Mouse (Mus musculus) spleen, postnatal 10 days (tissue): ENCODE measurements around the gene Igfbp3.
"Not testable (repeated sequence)": the region's sequence is repeated elsewhere in the genome, so short reads cannot be mapped to it uniquely, and the experiment has no call there.

Experiments used
- DNase-seq, 2 experiments: peaks; one replicate each; pipeline ENCODE4 v3.0.0; 2021 to 2022; ENCODE audit warnings: low spot score in 2 of 2

Igfbp3 gene

DNA sequence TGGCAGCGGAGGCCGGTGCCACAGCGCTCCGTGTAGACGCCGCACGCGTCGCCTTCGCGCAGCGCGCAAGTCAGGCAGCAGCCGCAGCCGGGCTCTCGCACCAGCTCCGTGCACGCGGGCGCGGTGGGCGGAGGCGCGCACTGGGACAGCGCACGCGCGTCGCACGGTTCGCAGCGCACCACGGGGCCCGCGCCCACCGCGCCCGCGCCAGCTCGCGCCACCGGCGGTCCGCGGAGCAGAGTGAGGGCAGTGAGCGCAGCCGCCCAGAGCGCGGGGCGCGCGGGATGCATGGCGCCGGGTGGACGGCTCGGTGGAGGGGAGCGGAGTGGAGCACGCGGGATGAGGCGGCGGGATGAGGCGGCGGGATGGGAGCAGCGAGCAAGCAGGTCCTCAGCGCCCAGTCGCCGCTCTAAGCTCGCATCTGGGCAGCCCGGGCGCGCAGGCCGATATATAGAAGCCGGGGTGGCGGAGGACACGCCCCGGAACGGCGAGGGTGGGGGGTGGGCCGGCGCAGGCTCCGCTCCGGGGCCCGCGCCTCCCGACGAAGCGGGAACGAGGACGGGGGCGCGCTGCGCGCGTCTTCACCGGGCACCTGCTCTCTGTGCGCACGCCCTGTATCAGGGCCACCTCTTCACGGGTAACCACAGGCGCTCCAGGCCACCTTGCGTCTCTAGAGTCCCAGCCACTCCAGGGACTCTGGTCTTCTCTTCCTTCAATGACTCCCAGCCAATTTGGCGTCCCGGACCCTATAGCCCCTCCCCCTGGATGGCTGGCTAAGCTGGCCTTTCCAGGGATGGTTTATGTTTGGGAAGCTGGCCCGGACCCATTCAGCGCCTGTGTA lies at the start of gene Igfbp3:
Gene Igfbp3 (minus strand): TSS at position 423 of the 841 bp plus-strand sequence.
- no peak for DNase-seq

DNA sequence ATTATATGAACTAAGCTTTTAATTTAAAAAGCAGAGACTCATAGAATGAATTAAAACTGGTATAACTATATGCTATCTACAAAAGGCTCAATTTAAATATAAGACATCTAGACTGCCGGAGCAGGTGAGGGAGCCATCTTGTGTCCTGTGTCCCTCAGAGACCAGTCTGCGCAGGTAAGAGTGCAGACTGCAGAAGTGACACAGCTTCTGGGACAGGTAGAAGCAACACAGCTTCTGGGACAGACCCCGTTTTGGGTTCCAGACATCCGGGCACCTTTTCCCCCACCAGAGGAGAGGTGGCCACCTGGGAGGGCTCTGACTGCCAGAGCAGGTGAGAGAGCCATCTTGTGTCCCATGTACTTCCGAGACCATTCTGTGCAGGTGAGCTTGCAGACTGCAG lies 37.1 kb upstream of the Igfbp3 start:
- DNase-seq: no peak

DNA sequence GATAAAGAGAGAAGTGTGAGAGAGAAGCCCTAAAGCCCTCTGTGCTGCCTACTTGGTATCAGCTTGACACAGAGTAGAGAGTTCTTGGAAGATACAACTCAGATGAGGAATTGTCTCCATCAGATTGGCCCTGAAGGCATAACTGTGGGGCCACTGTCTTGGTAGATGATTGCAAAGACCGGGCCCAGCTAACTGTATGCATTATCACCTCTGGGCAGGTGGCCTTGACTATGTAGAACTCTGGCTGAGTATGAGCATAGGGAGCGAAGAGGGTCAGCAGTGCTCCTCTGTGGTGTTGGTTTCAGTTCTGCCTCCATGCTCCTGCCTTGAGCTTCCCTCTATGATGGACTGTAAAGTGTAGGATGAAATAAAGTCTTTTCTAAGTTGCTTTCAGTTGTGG lies 36.7 kb upstream of the Igfbp3 start:
- DNase-seq: no peak

DNA sequence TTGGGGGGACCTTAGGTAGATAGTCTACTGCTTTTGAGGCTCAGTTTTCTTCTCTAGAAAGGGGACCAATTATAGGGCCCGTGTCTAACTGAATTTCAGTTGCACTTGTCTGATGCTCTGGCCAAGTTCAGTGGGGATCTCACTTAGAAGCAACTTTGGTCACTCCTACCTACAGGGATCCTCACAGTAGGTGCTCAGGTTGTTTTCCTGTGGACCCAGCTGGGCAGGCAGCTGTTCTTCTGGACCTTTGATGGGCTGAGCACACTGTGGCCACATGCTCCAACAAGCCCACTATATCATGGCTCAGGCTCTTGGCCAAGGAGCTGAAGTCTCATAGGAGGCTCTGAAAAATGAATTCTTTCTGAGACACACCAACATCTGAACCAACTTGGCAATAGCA lies 31.1 kb upstream of the Igfbp3 start:
- no peak for DNase-seq

DNA sequence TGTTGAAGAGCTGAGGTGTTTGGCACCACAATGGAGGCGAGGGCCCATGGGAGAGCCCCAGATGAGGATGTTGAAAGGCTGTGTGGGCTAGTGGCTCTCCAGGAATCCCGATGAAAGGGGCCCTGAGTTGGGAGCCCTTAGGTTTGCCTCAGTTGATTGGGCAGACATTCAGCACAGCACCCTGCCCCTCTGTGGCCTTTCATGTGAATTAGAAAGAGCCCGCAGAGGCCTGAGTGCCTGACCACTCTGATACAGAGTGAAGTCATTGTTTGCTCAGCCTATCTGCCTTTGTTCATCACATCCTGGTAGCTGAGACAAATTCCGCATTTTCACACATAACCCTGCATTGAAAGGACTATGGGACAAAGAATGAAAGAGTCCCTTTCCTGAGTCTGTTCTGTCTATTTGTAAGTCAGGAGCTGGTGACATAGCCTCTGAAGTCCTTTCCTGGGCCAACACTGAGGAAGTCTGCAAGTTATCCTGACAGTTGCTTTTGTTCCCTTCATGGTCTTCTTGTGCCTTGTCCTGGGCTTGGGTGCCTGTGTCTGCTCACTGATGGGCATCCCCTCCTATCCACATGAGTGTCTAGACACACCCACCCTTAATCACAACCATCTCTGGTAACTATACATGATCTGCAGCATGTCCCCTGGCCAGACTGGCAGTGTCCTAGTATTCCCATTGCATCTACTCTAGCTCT lies 25.5 kb upstream of the Igfbp3 start:
- no peak for DNase-seq

DNA sequence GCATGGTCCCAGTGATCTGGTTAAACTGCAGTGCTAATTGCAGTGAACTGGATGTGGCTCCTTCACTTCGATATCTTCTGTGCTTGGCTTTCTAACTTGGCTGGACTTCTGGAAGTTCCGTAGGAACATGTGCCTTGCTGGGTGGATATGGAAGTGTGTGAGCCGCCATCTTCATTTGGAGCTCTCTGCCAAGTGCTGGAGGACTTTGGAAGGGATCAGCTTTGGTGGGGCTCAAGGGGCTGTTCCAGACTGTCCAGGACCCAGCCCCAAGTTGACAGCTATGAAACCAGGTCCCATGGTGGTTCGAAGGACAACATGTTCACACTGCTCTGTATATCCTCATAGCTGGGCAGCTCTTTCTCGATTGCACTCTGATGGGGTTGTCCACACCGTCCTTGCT lies 24.8 kb upstream of the Igfbp3 start:
- no peak for DNase-seq

GRCm38 (mm10) chr11:7237712-7238111 lies 24.0 kb upstream of the Igfbp3 start:
- no peak for DNase-seq

DNA sequence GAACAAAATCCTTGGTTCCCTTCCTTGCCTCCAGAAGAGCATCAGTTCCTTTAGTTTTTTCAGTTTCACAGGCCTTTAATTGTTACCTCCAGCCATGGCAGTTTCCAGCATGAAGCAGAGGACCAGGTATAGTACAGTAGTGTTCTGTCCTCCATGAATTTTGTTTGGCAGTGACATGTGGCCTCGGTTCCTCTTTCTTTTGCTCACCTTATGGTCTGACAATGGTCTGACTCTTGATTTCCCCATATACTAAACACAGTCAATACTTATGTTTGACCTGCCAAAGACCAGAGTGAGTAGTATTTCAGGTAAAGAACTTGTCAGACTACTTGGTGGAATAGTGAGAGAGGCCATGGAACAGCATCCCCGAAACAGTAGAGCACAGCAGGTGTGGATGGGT lies 23.0 kb upstream of the Igfbp3 start:
- no peak for DNase-seq

- DNase-seq: no peak
These were observed 21.4 kb upstream of the Igfbp3 start for GRCm38 (mm10) chr11:7234981-7235609.

GRCm38 (mm10) chr11:7234436-7234835 lies 20.7 kb upstream of the Igfbp3 start:
- no peak for DNase-seq

- DNase-seq: no peak
These were observed 19.6 kb upstream of the Igfbp3 start for GRCm38 (mm10) chr11:7233333-7233732.

GRCm38 (mm10) chr11:7231958-7232357 lies 18.2 kb upstream of the Igfbp3 start:
- no peak for DNase-seq

DNA sequence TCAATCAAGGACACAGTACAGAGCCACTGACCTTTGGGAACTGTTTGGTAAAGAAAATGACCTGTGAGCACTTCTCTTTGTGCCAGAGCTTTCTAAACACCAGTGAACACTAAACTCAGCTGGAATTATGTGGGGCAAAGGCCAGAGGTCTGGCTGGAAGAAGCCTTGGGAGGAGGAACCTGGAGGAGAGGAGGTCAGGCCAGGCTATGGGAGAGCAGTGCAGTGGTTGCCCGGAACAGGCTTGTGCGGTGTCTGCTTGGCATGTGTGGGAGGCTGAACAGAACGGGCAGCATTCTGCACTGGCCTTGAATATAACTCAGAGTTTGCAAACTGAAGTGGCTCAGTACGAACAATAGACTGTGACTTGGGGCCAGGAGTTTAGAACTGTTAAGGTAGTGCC lies 16.3 kb upstream of the Igfbp3 start:
- no peak for DNase-seq

DNA sequence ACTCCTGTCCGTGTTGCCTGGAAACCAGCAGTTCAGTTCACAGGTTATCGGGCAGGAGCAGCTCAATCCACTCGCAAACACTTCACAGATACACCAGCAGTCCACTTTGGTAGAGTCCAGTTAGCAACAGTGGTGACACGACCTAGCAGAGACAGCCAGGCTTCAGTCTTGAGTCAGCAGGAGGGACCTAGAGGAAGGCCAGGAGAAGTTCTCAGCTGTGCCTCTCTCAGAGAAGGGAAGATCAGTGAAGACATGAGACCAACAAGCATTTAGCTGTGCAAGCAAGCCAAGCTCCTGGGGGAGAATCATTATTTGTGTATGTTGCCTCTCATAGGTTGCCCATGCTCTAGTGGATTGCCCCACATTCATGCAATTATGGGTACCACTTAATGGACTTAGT lies 14.4 kb upstream of the Igfbp3 start:
- no peak for DNase-seq

DNA sequence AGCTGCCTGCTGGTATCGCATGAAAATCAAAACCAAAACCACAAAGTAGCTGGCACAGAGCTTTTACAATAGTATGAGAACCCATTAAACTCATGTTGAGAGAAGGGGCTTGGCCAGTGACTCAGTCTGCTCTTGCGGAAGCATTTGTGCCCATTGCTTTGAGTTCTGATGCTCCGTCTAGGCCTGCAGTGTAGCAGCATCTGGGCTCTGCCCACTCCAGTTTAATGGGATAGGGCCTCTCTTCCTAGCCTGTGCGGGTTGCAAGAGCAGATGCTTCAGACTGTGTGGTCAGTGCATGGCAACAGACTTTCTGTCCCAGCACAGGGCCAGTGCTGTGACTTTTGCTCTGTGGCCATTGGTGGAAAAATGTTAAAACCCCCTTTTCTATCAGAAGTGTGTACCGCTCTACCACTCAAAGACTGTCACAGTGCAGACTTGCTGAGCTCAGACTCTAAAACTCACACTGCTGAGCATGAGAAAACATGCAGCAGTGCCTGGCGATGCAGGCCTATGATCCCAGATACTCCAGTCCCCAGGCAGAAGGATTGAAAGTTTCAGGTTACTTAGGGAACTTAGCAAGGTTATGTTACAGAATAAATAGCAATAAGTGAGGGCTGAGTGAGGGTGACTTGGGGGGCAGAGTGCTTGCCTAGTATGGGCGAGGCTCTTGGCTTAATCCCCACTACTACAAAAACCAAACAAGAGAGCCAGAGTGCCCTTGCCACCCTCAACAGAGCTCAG lies 13.3 kb upstream of the Igfbp3 start:
- no peak for DNase-seq

DNA sequence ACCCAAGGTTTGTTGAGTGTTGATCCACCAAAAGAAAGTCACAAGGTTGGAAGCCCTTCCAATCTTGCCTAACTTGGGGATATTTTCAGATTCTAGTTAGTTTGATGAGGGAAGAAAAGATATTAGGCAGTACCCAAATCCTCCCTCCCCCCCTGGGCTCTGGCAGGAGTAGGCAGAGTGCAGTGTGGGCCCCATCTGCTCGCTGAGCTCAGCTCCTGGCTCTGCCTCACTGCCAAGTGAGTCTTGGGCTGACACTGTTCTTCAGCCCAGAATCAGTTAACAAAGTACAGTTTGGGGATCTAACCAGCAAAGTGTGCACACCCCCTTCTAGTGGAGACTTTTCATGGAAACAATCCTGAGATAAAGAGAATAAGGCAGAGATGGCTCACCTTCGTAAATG lies 12.5 kb upstream of the Igfbp3 start:
- no peak for DNase-seq

DNA sequence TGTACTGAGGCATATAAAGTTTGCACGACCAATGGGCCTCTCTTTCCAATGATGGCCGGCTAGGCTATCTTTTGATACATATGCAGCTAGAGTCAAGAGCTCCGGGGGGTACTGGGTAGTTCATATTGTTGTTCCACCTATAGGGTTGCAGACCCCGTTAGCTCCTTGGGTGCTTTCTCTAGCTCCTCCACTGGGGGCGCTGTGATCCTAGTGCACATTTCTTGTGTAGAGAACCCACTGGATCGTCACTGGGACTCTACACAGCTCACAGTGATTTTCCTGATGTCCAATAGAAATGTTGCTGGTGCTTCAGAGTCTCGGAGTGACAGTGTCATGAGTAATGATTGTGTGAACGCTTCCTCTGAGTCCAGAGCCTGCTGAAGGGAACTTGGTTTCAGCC lies 8.1 kb upstream of the Igfbp3 start:
- not testable (repeated sequence) for DNase-seq

GRCm38 (mm10) chr11:7215703-7216102 lies 2.0 kb upstream of the Igfbp3 start:
- DNase-seq: peak; percentile 6 to 41

GRCm38 (mm10) chr11:7214761-7215160 lies 1.0 kb upstream of the Igfbp3 start:
- DNase-seq: no peak

GRCm38 (mm10) chr11:7214342-7214660 lies 578 bp upstream of the Igfbp3 start:
- no peak for DNase-seq

GRCm38 (mm10) chr11:7213161-7213500 lies 592 bp downstream of the Igfbp3 start:
- no peak for DNase-seq

DNA sequence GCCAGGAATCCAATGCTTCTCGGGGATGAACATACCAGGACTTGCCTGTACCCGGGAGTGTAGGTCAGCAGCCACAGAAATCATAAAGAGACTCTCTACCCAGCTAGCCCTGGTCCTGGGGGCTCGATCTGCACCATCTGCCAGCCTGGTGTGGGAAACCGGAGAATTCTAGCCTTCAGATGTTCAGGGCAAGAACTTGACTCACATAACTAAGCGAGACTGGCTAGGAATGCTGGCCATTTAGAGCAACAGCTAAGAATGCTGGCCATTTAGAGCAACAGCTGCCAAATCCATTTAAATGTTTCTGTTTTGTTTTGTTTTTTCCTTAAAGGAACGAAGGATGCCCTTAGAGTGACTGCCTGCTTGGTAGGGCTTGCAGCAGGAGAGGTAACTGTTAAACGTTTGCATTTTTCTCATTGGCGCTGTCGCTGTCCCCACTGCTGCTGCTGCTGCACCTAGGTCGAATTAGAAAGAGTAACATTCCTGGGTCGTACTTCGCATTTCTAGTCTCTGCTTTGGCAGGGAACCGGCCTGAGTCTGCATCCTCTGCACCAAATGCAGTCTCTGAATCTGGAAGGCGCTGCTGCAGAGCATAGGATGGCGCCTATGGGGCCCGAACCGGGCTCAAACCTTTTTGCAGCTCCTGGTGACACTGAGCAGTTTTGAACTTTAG lies 1.5 kb downstream of the Igfbp3 start:
- DNase-seq: no peak
